Mouse (Mus musculus): ENCODE measurements at regions not wholly inside any gene's neighbourhood (a gene's known extent, or its start where the extent isn't known, plus 50 kb on each side); places are given as distances from the start of the nearest gene placed in this dataset.

DNA sequence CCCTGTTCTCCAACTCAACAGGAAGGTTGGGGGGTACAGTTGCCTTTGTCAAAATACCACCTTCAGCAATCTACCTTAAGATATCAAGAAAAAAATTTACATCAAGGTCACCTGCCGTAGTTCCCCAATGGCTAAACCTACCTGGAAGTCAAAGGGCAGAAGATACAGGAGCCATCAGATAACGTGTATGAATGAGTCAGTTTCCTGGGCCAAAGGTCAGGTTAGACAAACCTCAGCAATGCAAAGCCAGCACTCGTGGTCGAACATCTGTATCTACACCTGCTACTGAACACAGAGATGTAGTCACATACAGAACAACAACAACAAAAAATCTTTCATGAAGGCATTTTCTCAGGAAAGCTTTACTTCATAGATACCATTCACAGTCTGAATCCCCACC, 102.9 kb downstream of the Arl4a start:
- DNase-seq (ENCODE audit: low spot score) (no peak), ATAC-seq (replicated peaks; ENCODE audit: low FRiP score, low TSS enrichment, low read depth) (no peak)
- Histone ChIP-seq H3K9ac (ENCODE audit: low read length) (no peak overlapping the region), H3K36me3 (ENCODE audit: control insufficient read depth, insufficient read depth, low read length) (no peaks in the 10 kb centered on the region), H3K9me3 (ENCODE audit: control insufficient read depth, low read length) (no peaks in the 10 kb centered on the region), H3K27ac (ENCODE audit: low read depth) (no peak overlapping the region), H3K4me1 (replicated peaks; ENCODE audit: control insufficient read depth, insufficient read depth, low read length) (no peaks in the 10 kb centered on the region), H3K4me3 (ENCODE audit: low read depth, low read length) (no peak overlapping the region), H3K27me3 (replicated peaks; ENCODE audit: control insufficient read depth, insufficient read depth, low read length) (no peaks in the 10 kb centered on the region), H3K4me2 (ENCODE audit: low read length) (no peak overlapping the region)
- WGBS, result 64% methylated on average over 4 of the region's 4 CpGs

DNA sequence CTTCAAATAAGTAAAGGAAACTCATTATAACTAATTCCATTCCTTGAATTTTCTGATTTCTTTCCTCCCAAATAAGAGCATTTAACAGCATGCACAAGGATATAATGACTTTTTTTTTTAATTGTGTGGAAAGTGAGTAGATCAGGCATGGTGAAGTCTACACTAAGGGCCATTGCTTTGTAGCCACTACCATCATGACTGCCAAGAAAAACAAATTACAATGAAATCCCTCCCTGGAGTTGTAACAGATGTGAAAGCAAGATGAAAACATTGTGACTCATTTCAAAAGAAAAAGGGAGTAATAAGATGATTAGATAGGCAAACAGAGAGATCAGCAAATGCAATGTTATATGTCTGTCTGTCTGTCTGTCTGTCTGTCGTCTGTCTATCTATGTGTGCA, 106.6 kb downstream of the Arl4a start:
- no peak overlapping the region for H3K9ac ChIP-seq (ENCODE audit: low read length)
- no peaks in the 10 kb centered on the region for H3K27me3 ChIP-seq (replicated peaks; ENCODE audit: control insufficient read depth, insufficient read depth, low read length)
- no peak overlapping the region for H3K4me3 ChIP-seq (ENCODE audit: low read depth, low read length)
- DNase-seq (ENCODE audit: low spot score) (no peak), ATAC-seq (replicated peaks; ENCODE audit: low FRiP score, low TSS enrichment, low read depth) (no peak)
- no peak overlapping the region for H3K4me2 ChIP-seq (ENCODE audit: low read length)
- WGBS, result 79% methylated on average over 1 of the region's 1 CpGs
- no peak overlapping the region for H3K27ac ChIP-seq (ENCODE audit: low read depth)
- H3K4me1 ChIP-seq (replicated peaks; ENCODE audit: control insufficient read depth, insufficient read depth, low read length), result no peaks in the 10 kb centered on the region
- no peaks in the 10 kb centered on the region for H3K36me3 ChIP-seq (ENCODE audit: control insufficient read depth, insufficient read depth, low read length)
- H3K9me3 ChIP-seq (ENCODE audit: control insufficient read depth, low read length), result no peaks in the 10 kb centered on the region

DNA sequence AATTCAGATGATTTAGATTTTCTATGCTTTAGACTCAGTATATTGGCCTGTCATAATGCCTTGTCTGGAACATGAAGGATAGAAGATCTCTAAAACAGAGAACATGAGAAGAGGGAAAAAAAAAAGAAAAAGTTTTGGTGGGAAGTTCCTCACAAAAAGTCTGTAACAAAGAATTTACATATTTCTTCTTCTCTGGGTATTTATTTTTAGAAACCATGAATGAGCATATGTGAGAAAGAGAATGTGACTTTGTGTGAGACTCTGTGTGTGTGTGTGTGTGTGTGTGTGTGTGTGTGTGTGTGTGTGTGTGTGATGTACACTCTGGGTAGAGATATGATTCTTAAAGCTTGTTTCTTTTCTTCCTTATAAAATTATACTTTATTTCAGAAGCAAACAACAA, 109.9 kb downstream of the Arl4a start:
- DNase-seq (ENCODE audit: low spot score), result no peak
- no peak overlapping the region for H3K9ac ChIP-seq (ENCODE audit: low read length)
- no peak overlapping the region for H3K4me3 ChIP-seq (ENCODE audit: low read depth, low read length)
- H3K4me2 ChIP-seq (ENCODE audit: low read length), result no peak overlapping the region
- no peaks in the 10 kb centered on the region for H3K4me1 ChIP-seq (replicated peaks; ENCODE audit: control insufficient read depth, insufficient read depth, low read length)
- no peaks in the 10 kb centered on the region for H3K9me3 ChIP-seq (ENCODE audit: control insufficient read depth, low read length)
- H3K27me3 ChIP-seq (replicated peaks; ENCODE audit: control insufficient read depth, insufficient read depth, low read length), result no peaks in the 10 kb centered on the region
- H3K27ac ChIP-seq (ENCODE audit: low read depth), result no peak overlapping the region
- no peak for ATAC-seq (replicated peaks; ENCODE audit: low FRiP score, low TSS enrichment, low read depth)
- no peaks in the 10 kb centered on the region for H3K36me3 ChIP-seq (ENCODE audit: control insufficient read depth, insufficient read depth, low read length)

DNA sequence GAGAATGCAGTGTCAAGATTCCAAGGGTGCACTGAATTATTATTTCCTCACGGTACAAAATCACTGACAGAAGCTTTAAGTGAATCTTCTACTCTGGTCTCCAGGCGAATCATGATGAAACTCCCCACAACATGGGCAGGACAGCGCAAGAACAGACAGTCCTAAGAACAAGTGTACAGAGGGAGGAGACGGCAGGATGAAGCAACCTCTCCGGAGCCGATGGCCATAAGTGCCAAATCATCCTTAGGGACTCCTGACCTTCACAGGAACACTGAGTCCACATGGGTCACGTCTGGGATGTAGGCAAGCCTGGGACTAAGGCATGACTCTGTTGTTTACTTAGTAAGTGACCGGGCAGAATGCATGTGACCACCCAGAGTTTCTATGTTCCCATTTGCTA, 110.8 kb downstream of the Arl4a start:
- Histone ChIP-seq H3K4me3 (ENCODE audit: low read depth, low read length) (no peak overlapping the region), H3K27me3 (replicated peaks; ENCODE audit: control insufficient read depth, insufficient read depth, low read length) (no peaks in the 10 kb centered on the region), H3K9ac (ENCODE audit: low read length) (no peak overlapping the region), H3K4me2 (ENCODE audit: low read length) (no peak overlapping the region), H3K4me1 (replicated peaks; ENCODE audit: control insufficient read depth, insufficient read depth, low read length) (no peaks in the 10 kb centered on the region), H3K27ac (ENCODE audit: low read depth) (no peak overlapping the region), H3K36me3 (ENCODE audit: control insufficient read depth, insufficient read depth, low read length) (no peaks in the 10 kb centered on the region), H3K9me3 (ENCODE audit: control insufficient read depth, low read length) (no peaks in the 10 kb centered on the region)
- WGBS, result 84% methylated on average over 8 of the region's 8 CpGs
- no peak for ATAC-seq (replicated peaks; ENCODE audit: low FRiP score, low TSS enrichment, low read depth)
- DNase-seq (ENCODE audit: low spot score), result no peak

DNA sequence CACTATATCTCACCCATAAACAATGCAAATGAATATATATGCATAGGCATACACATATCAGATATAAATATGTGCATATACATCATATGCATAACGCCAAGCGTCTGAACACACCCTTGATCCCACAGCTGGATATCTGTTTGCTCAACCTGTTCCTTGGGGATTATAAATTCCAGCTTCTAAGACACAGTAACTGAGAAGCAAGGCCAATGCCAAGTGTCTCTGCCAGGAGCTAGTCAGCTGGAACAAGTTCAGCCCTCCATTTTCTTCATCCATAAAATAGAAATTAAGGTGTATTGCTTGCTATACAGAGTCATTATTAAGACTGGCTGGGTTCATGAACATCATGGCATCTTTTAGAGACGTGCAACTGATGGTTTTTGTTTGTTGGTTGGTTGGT, 116.3 kb downstream of the Arl4a start:
- 81% methylated on average over 3 of the region's 3 CpGs for WGBS
- ATAC-seq (replicated peaks; ENCODE audit: low FRiP score, low TSS enrichment, low read depth), result no peak

DNA sequence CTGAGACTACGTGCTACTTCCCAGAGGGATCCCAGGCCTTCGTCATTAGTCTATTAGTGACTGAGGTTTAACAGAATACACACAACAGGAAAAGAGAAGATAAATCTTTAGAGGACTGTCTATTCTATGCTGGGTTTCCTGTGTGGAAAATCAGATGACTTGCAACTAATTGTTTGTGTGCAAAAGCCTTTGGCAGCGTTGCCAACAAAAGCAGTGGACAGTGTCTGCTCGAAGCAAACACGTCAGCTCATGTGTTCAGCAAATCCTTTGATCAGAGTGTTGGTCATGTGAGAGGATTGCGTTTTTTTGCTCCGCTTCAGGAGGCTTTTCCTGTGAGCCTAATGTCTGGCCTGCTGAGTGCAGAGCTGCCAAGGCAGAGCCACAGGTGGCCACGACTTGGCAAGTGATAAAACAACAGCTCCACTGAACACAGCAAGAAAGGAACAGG, 117.3 kb downstream of the Arl4a start:
- Histone ChIP-seq H3K9me3 (ENCODE audit: control insufficient read depth, low read length) (no peaks in the 10 kb centered on the region), H3K9ac (ENCODE audit: low read length) (no peak overlapping the region), H3K27me3 (replicated peaks; ENCODE audit: control insufficient read depth, insufficient read depth, low read length) (no peaks in the 10 kb centered on the region), H3K27ac (ENCODE audit: low read depth) (no peak overlapping the region), H3K4me1 (replicated peaks; ENCODE audit: control insufficient read depth, insufficient read depth, low read length) (peaks cover 3% of the 10 kb centered on the region; the same call in 1 of the 2 replicates), H3K36me3 (ENCODE audit: control insufficient read depth, insufficient read depth, low read length) (no peaks in the 10 kb centered on the region), H3K4me2 (ENCODE audit: low read length) (no peak overlapping the region), H3K4me3 (ENCODE audit: low read depth, low read length) (no peak overlapping the region)
- ATAC-seq (replicated peaks; ENCODE audit: low FRiP score, low TSS enrichment, low read depth) (peak; percentile 55; the same call in 1 of the 2 replicates), DNase-seq (ENCODE audit: low spot score) (peak; percentile 53)
- 15% methylated on average over 8 of the region's 8 CpGs for WGBS

More for the DNA sequence above, 116.3 kb downstream of the Arl4a start:
- Histone ChIP-seq H3K9ac (ENCODE audit: low read length) (no peak overlapping the region), H3K4me3 (ENCODE audit: low read depth, low read length) (no peak overlapping the region), H3K4me1 (replicated peaks; ENCODE audit: control insufficient read depth, insufficient read depth, low read length) (peaks cover 3% of the 10 kb centered on the region; the same call in 1 of the 2 replicates), H3K9me3 (ENCODE audit: control insufficient read depth, low read length) (no peaks in the 10 kb centered on the region), H3K36me3 (ENCODE audit: control insufficient read depth, insufficient read depth, low read length) (no peaks in the 10 kb centered on the region), H3K27me3 (replicated peaks; ENCODE audit: control insufficient read depth, insufficient read depth, low read length) (no peaks in the 10 kb centered on the region), H3K27ac (ENCODE audit: low read depth) (no peak overlapping the region), H3K4me2 (ENCODE audit: low read length) (no peak overlapping the region)
- DNase-seq (ENCODE audit: low spot score), result no peak

DNA sequence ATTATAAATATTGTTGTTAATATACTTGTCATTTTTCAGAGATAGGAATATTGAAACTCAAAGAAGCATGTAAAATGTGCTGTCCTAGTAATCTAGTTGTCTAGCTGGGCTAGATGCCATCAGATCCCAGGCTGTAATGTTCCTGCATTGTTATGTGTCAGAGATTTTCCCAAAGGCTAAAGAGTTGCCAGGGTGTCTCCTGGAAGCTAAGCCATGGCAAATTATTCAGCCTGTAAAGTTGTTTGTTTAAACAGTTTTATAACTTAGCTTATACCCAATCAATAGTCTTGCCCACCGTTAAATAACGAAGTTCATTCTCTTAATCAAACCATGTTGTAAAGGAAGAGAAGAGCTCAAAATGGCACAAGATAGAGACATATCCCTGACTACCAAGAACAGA, 117.9 kb downstream of the Arl4a start:
- no peak overlapping the region for H3K27ac ChIP-seq (ENCODE audit: low read depth)
- ATAC-seq (replicated peaks; ENCODE audit: low FRiP score, low TSS enrichment, low read depth) (no peak), DNase-seq (ENCODE audit: low spot score) (no peak)
- no peak overlapping the region for H3K4me3 ChIP-seq (ENCODE audit: low read depth, low read length)
- no peak overlapping the region for H3K4me2 ChIP-seq (ENCODE audit: low read length)
- H3K36me3 ChIP-seq (ENCODE audit: control insufficient read depth, insufficient read depth, low read length), result no peaks in the 10 kb centered on the region
- no peak overlapping the region for H3K9ac ChIP-seq (ENCODE audit: low read length)
- H3K9me3 ChIP-seq (ENCODE audit: control insufficient read depth, low read length), result no peaks in the 10 kb centered on the region
- WGBS, result 75% methylated on average over 2 of the region's 2 CpGs
- no peaks in the 10 kb centered on the region for H3K27me3 ChIP-seq (replicated peaks; ENCODE audit: control insufficient read depth, insufficient read depth, low read length)
- peaks cover 3% of the 10 kb centered on the region; the same call in 1 of the 2 replicates for H3K4me1 ChIP-seq (replicated peaks; ENCODE audit: control insufficient read depth, insufficient read depth, low read length)

DNA sequence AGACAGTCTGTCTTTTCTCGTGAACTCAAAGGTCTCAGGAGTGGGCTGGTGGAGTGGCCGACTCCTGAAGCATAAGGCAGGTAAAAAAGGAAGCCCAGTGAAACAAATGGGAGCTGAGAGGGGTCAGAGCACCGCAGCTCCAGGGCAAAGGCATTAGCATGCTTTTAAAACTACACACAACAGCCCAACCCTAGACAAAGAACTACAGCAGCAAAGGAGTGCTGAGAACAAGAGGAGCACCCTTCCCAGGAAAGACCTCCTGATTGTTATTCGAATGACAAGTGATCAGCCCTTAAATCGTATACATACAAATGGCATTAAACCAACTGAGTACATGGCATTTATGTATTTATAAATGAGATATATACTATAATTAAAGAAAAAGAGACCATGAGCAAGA, 149.3 kb downstream of the Arl4a start:
- 68% methylated on average over 5 of the region's 5 CpGs for WGBS
- H3K4me2 ChIP-seq (ENCODE audit: low read length), result no peak overlapping the region
- H3K27ac ChIP-seq (ENCODE audit: low read depth), result no peak overlapping the region
- H3K4me3 ChIP-seq (ENCODE audit: low read depth, low read length), result no peak overlapping the region
- H3K4me1 ChIP-seq (replicated peaks; ENCODE audit: control insufficient read depth, insufficient read depth, low read length), result no peaks in the 10 kb centered on the region
- no peak for ATAC-seq (replicated peaks; ENCODE audit: low FRiP score, low TSS enrichment, low read depth)
- no peaks in the 10 kb centered on the region for H3K9me3 ChIP-seq (ENCODE audit: control insufficient read depth, low read length)
- no peak overlapping the region for H3K9ac ChIP-seq (ENCODE audit: low read length)
- no peaks in the 10 kb centered on the region for H3K27me3 ChIP-seq (replicated peaks; ENCODE audit: control insufficient read depth, insufficient read depth, low read length)
- H3K36me3 ChIP-seq (ENCODE audit: control insufficient read depth, insufficient read depth, low read length), result no peaks in the 10 kb centered on the region
- no peak for DNase-seq (ENCODE audit: low spot score)

DNA sequence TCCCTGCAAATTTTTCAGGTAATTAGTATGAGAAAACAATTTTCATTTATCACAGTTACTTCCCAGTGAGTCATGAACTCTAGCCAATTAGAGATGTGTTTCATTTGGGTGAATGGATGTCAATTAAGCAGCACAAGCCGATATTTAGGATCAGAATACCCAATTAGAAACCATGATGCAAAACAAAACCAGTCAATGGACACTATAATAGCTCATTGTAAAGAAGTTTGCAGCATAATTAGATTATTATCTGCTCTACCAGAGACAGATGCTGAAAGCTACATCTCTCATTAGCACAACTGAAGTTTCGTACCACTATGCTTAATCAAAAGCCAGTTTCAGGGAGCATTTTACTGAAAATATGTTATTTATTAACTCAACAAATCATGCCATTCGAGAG, 152.5 kb downstream of the Arl4a start:
- Histone ChIP-seq H3K4me2 (ENCODE audit: low read length) (no peak overlapping the region), H3K36me3 (ENCODE audit: control insufficient read depth, insufficient read depth, low read length) (no peaks in the 10 kb centered on the region)
- 76% methylated on average over 3 of the region's 3 CpGs for WGBS

More for the DNA sequence above, 152.5 kb downstream of the Arl4a start:
- ATAC-seq (replicated peaks; ENCODE audit: low FRiP score, low TSS enrichment, low read depth) (no peak), DNase-seq (ENCODE audit: low spot score) (no peak)
- no peak overlapping the region for H3K4me3 ChIP-seq (ENCODE audit: low read depth, low read length)
- no peaks in the 10 kb centered on the region for H3K9me3 ChIP-seq (ENCODE audit: control insufficient read depth, low read length)
- H3K27ac ChIP-seq (ENCODE audit: low read depth), result no peak overlapping the region
- no peaks in the 10 kb centered on the region for H3K4me1 ChIP-seq (replicated peaks; ENCODE audit: control insufficient read depth, insufficient read depth, low read length)
- no peaks in the 10 kb centered on the region for H3K27me3 ChIP-seq (replicated peaks; ENCODE audit: control insufficient read depth, insufficient read depth, low read length)
- no peak overlapping the region for H3K9ac ChIP-seq (ENCODE audit: low read length)

All from intestine, embryonic 14.5 days (tissue).